Mouse (Mus musculus): ENCODE results near the gene Slc23a4. TPM values are rescaled to one million over a fixed set of nuclear protein-coding genes. Genes with fewer than 3 reads are reported as not detected.

Slc23a4 gene
- polyA plus RNA-seq, 1 experiment = 0.07 TPM

DNA sequence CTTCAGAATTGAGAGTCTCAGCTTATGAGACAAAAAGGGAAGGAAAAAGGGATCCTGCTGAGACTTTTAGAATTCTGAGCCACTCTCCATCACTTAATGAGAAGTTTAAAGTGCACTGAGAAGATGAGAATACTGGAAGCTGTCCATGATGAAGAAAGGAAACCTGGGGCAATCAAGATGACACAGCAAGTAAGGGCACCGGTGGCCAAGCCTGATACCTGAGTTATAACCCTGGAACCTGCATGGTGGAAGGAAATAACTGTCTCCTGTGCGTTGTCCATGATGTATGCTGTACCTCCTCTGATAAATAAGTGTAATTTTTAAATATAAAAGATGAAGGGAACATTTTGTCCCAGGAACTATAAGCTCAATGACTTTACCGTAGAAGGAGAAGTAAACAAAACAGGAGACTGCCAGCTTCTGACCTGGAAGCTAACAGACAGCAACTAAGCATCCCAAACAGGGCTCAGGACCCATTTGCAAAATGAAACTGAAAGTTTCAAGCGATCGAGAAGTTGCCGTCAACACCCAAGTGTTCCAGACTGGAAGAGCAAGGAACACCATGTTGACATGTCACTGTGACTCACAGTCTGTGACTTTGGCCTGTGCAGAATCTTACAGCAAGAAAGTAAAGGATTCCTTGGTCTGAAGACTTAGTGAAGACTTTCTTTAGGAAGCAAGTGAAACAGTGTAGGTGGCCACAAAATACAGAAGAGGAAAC, 22.2 kb downstream of the Slc23a4 start:
- H3K27me3 ChIP-seq (ENCODE audit: control insufficient read depth, insufficient read depth, insufficient read length) = no peaks in the 10 kb centered on the region
- no peaks in the 10 kb centered on the region for H3K36me3 ChIP-seq (ENCODE audit: control insufficient read depth, insufficient read depth)
- H3ac ChIP-seq (ENCODE audit: control insufficient read depth, insufficient read length) = no peak overlapping the region
- H3K4me2 ChIP-seq (ENCODE audit: low read depth) = no peak overlapping the region
- no peak overlapping the region for H3K4me3 ChIP-seq
- TF ChIP-seq POLR2A (IDR thresholded peaks at IDR 0.05; ENCODE audit: insufficient read length, low read depth) (no peak), MAX (IDR thresholded peaks at IDR 0.05; ENCODE audit: low read depth) (no peak), TCF12 (IDR thresholded peaks at IDR 0.05; ENCODE audit: insufficient read depth, poor library complexity, severe bottlenecking) (no peak), TCF3 (IDR thresholded peaks at IDR 0.05; ENCODE audit: insufficient read length, low read depth) (no peak), SRF (IDR thresholded peaks at IDR 0.05; ENCODE audit: control insufficient read depth, insufficient read length, low read depth) (no peak), REST (IDR thresholded peaks at IDR 0.05; ENCODE audit: insufficient read depth, insufficient read length) (no peak), E2F4 (IDR thresholded peaks at IDR 0.05; ENCODE audit: insufficient read depth) (no peak), CEBPB (IDR thresholded peaks at IDR 0.05; ENCODE audit: insufficient read depth, poor library complexity, severe bottlenecking) (no peak), MYOG (IDR thresholded peaks at IDR 0.05; ENCODE audit: control insufficient read depth in 1 of 3, insufficient read depth in 1 of 3, insufficient read length in 2 of 3, low read depth in 2 of 3) (no peak), POLR2AphosphoS2 (IDR thresholded peaks at IDR 0.05; ENCODE audit: insufficient read length, low read depth) (no peak), USF1 (IDR thresholded peaks at IDR 0.05; ENCODE audit: low read depth) (no peak), MYOD1 (IDR thresholded peaks at IDR 0.05; ENCODE audit: control insufficient read depth in 1 of 3, insufficient read length in 2 of 3, low read depth in 2 of 3) (no peak)
- no peaks in the 10 kb centered on the region for H3K79me2 ChIP-seq (ENCODE audit: control insufficient read depth, insufficient read depth)

DNA sequence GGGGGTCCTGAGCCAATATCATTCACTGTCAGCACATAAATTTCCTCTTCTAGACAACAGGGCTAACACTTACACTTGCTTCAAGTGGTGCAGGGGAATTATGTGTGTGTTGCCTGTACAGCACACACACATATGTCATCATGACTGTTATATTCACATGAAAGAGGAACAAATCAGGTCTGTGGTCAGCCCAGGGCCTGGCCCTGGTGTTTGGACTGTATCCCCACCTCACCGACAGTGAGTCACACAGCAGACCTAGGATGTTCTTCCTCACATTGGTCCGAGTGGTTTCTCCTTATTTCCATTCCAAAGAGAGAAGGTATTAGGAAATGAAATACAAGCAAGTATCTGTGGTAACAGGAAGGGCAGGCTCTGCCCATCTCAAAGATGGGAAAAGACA, 23.7 kb downstream of the Slc23a4 start:
- no peaks in the 10 kb centered on the region for H3K79me2 ChIP-seq (ENCODE audit: control insufficient read depth, insufficient read depth)
- no peak overlapping the region for H3ac ChIP-seq (ENCODE audit: control insufficient read depth, insufficient read length)
- no peak for TF ChIP-seq REST (IDR thresholded peaks at IDR 0.05; ENCODE audit: insufficient read depth, insufficient read length)
- TF ChIP-seq POLR2A (IDR thresholded peaks at IDR 0.05; ENCODE audit: insufficient read length, low read depth) = no peak
- no peak for TF ChIP-seq E2F4 (IDR thresholded peaks at IDR 0.05; ENCODE audit: insufficient read depth)
- no peak for TF ChIP-seq CEBPB (IDR thresholded peaks at IDR 0.05; ENCODE audit: insufficient read depth, poor library complexity, severe bottlenecking)
- TF ChIP-seq MYOG (IDR thresholded peaks at IDR 0.05; ENCODE audit: control insufficient read depth in 1 of 3, insufficient read depth in 1 of 3, insufficient read length in 2 of 3, low read depth in 2 of 3) = no peak
- no peaks in the 10 kb centered on the region for H3K27me3 ChIP-seq (ENCODE audit: control insufficient read depth, insufficient read depth, insufficient read length)
- no peak overlapping the region for H3K4me3 ChIP-seq
- no peaks in the 10 kb centered on the region for H3K36me3 ChIP-seq (ENCODE audit: control insufficient read depth, insufficient read depth)
- no peak overlapping the region for H3K4me2 ChIP-seq (ENCODE audit: low read depth)

DNA sequence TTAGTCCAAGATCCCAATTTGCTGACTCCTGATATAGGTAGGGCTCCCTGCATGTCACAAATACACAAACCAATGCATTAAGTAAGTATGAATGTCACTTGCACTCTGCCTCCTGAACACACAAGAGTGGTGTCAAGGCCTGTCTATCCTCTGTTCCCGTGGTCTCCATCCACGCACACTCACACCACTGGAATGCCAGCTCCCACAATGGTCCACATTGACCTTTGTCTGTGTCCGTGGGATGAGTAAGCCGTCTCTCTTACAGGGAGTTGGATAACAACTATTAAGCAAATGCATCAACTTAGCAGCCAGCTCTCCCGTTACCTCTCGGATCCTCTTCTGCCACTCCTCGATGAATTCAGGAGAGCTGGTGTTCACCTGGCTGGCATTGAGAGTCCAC, 29.1 kb downstream of the Slc23a4 start:
- H3K36me3 ChIP-seq (ENCODE audit: control insufficient read depth, insufficient read depth) = no peaks in the 10 kb centered on the region
- H3ac ChIP-seq (ENCODE audit: control insufficient read depth, insufficient read length) = no peak overlapping the region
- H3K4me3 ChIP-seq = no peak overlapping the region
- TF ChIP-seq USF1 (IDR thresholded peaks at IDR 0.05; ENCODE audit: low read depth) = no peak
- no peak for TF ChIP-seq TCF3 (IDR thresholded peaks at IDR 0.05; ENCODE audit: insufficient read length, low read depth)
- no peak for TF ChIP-seq MYOG (IDR thresholded peaks at IDR 0.05; ENCODE audit: control insufficient read depth in 1 of 3, insufficient read depth in 1 of 3, insufficient read length in 2 of 3, low read depth in 2 of 3)
- TF ChIP-seq TCF12 (IDR thresholded peaks at IDR 0.05; ENCODE audit: insufficient read depth, poor library complexity, severe bottlenecking) = no peak
- no peak for TF ChIP-seq POLR2AphosphoS2 (IDR thresholded peaks at IDR 0.05; ENCODE audit: insufficient read length, low read depth)
- TF ChIP-seq E2F4 (IDR thresholded peaks at IDR 0.05; ENCODE audit: insufficient read depth) = no peak
- TF ChIP-seq SRF (IDR thresholded peaks at IDR 0.05; ENCODE audit: control insufficient read depth, insufficient read length, low read depth) = no peak
- no peak for TF ChIP-seq POLR2A (IDR thresholded peaks at IDR 0.05; ENCODE audit: insufficient read length, low read depth)
- no peak for TF ChIP-seq REST (IDR thresholded peaks at IDR 0.05; ENCODE audit: insufficient read depth, insufficient read length)
- TF ChIP-seq CEBPB (IDR thresholded peaks at IDR 0.05; ENCODE audit: insufficient read depth, poor library complexity, severe bottlenecking) = no peak
- TF ChIP-seq MAX (IDR thresholded peaks at IDR 0.05; ENCODE audit: low read depth) = no peak
- no peak for TF ChIP-seq MYOD1 (IDR thresholded peaks at IDR 0.05; ENCODE audit: control insufficient read depth in 1 of 3, insufficient read length in 2 of 3, low read depth in 2 of 3)
- no peaks in the 10 kb centered on the region for H3K79me2 ChIP-seq (ENCODE audit: control insufficient read depth, insufficient read depth)
- H3K4me2 ChIP-seq (ENCODE audit: low read depth) = no peak overlapping the region
- no peaks in the 10 kb centered on the region for H3K27me3 ChIP-seq (ENCODE audit: control insufficient read depth, insufficient read depth, insufficient read length)

- Histone ChIP-seq H3K4me3 (no peak overlapping the region), H3ac (ENCODE audit: control insufficient read depth, insufficient read length) (no peak overlapping the region), H3K27me3 (ENCODE audit: control insufficient read depth, insufficient read depth, insufficient read length) (no peaks in the 10 kb centered on the region), H3K79me2 (ENCODE audit: control insufficient read depth, insufficient read depth) (no peaks in the 10 kb centered on the region), H3K36me3 (ENCODE audit: control insufficient read depth, insufficient read depth) (no peaks in the 10 kb centered on the region), H3K4me2 (ENCODE audit: low read depth) (no peak overlapping the region)
- TF ChIP-seq SRF (IDR thresholded peaks at IDR 0.05; ENCODE audit: control insufficient read depth, insufficient read length, low read depth) = no peak
- no peak for TF ChIP-seq USF1 (IDR thresholded peaks at IDR 0.05; ENCODE audit: low read depth)
- no peak for TF ChIP-seq MAX (IDR thresholded peaks at IDR 0.05; ENCODE audit: low read depth)
- no peak for TF ChIP-seq REST (IDR thresholded peaks at IDR 0.05; ENCODE audit: insufficient read depth, insufficient read length)
- no peak for TF ChIP-seq TCF3 (IDR thresholded peaks at IDR 0.05; ENCODE audit: insufficient read length, low read depth)
- no peak for TF ChIP-seq CEBPB (IDR thresholded peaks at IDR 0.05; ENCODE audit: insufficient read depth, poor library complexity, severe bottlenecking)
- no peak for TF ChIP-seq POLR2AphosphoS2 (IDR thresholded peaks at IDR 0.05; ENCODE audit: insufficient read length, low read depth)
- TF ChIP-seq TCF12 (IDR thresholded peaks at IDR 0.05; ENCODE audit: insufficient read depth, poor library complexity, severe bottlenecking) = no peak
- TF ChIP-seq MYOG (IDR thresholded peaks at IDR 0.05; ENCODE audit: control insufficient read depth in 1 of 3, insufficient read depth in 1 of 3, insufficient read length in 2 of 3, low read depth in 2 of 3) = no peak
- no peak for TF ChIP-seq E2F4 (IDR thresholded peaks at IDR 0.05; ENCODE audit: insufficient read depth)
- no peak for TF ChIP-seq MYOD1 (IDR thresholded peaks at IDR 0.05; ENCODE audit: control insufficient read depth in 1 of 3, insufficient read length in 2 of 3, low read depth in 2 of 3)
- TF ChIP-seq POLR2A (IDR thresholded peaks at IDR 0.05; ENCODE audit: insufficient read length, low read depth) = no peak
These were observed 32.4 kb downstream of the Slc23a4 start for GRCm38 (mm10) chr6:34955862-34956241.

Data from myocyte (in vitro differentiated cells).